Mouse (Mus musculus): Measurements from ENCODE around the gene Slc35a3. TPM values are rescaled to one million over a fixed set of nuclear protein-coding genes. Genes with fewer than 3 reads are reported as not detected.

Slc35a3 gene
- total RNA-seq, 2 experiments from 2014 or later: 13.3 to 13.6 TPM

- no peak for DNase-seq (ENCODE audit: extremely low spot score in 1 of 2, low spot score in 2 of 2)
- intact Hi-C loops (cut with DNase I): no loop called here
These were observed 60.6 kb downstream of the Slc35a3 start for GRCm38 (mm10) chr3:116652033-116652446.

- intact Hi-C loops (cut with DNase I): no loop called here
These were observed 61.9 kb downstream of the Slc35a3 start for GRCm38 (mm10) chr3:116650698-116651097.

GRCm38 (mm10) chr3:116648805-116649204 lies 63.8 kb downstream of the Slc35a3 start:
- intact Hi-C loops (cut with DNase I): no loop called here
- no peak for DNase-seq (ENCODE audit: extremely low spot score in 1 of 2, low spot score in 2 of 2)

More at GRCm38 (mm10) chr3:116650698-116651097, 61.9 kb downstream of the Slc35a3 start:
- no peak for DNase-seq (ENCODE audit: extremely low spot score in 1 of 2, low spot score in 2 of 2)

GRCm38 (mm10) chr3:116646387-116646786 lies 66.2 kb downstream of the Slc35a3 start:
- no peak for DNase-seq (ENCODE audit: extremely low spot score in 1 of 2, low spot score in 2 of 2)
- intact Hi-C loops (cut with DNase I): no loop called here

- intact Hi-C loops (cut with DNase I): no loop called here
These were observed 70.3 kb downstream of the Slc35a3 start for GRCm38 (mm10) chr3:116642373-116642772.

GRCm38 (mm10) chr3:116641811-116642371 lies 70.7 kb downstream of the Slc35a3 start:
- no peak for DNase-seq (ENCODE audit: extremely low spot score in 1 of 2, low spot score in 2 of 2)
- intact Hi-C loops (cut with DNase I): no loop called here

More at GRCm38 (mm10) chr3:116642373-116642772, 70.3 kb downstream of the Slc35a3 start:
- no peak for DNase-seq (ENCODE audit: extremely low spot score in 1 of 2, low spot score in 2 of 2)

GRCm38 (mm10) chr3:116640024-116640423 lies 72.6 kb downstream of the Slc35a3 start:
- no peak for DNase-seq (ENCODE audit: extremely low spot score in 1 of 2, low spot score in 2 of 2)
- intact Hi-C loops (cut with DNase I): no loop called here

GRCm38 (mm10) chr3:116638572-116638971 lies 74.1 kb downstream of the Slc35a3 start:
- intact Hi-C loops (cut with DNase I): loop anchor here (5.0 kb wide), 1 partner anchor 131 kb away; the partner anchor contains the start of gene Rtca

GRCm38 (mm10) chr3:116637693-116638476 lies 74.7 kb downstream of the Slc35a3 start:
- DNase-seq (ENCODE audit: extremely low spot score in 1 of 2, low spot score in 2 of 2): no peak
- intact Hi-C loops (cut with DNase I): loop anchor here (5.0 kb wide), 1 partner anchor 131 kb away; the partner anchor contains the start of gene Rtca

More at GRCm38 (mm10) chr3:116638572-116638971, 74.1 kb downstream of the Slc35a3 start:
- no peak for DNase-seq (ENCODE audit: extremely low spot score in 1 of 2, low spot score in 2 of 2)

GRCm38 (mm10) chr3:116635799-116636198 lies 76.8 kb downstream of the Slc35a3 start:
- intact Hi-C loops (cut with DNase I): loop anchor here (5.0 kb wide), 1 partner anchor 128 kb away; the partner anchor contains the start of gene Rtca
- no peak for DNase-seq (ENCODE audit: extremely low spot score in 1 of 2, low spot score in 2 of 2)

GRCm38 (mm10) chr3:116634853-116635252 lies 77.8 kb downstream of the Slc35a3 start:
- DNase-seq (ENCODE audit: extremely low spot score in 1 of 2, low spot score in 2 of 2): no peak
- intact Hi-C loops (cut with DNase I): loop anchor here (5.0 kb wide), 1 partner anchor 128 kb away; the partner anchor contains the start of gene Rtca

GRCm38 (mm10) chr3:116634091-116634490 lies 78.5 kb downstream of the Slc35a3 start:
- intact Hi-C loops (cut with DNase I): no loop called here
- no peak for DNase-seq (ENCODE audit: extremely low spot score in 1 of 2, low spot score in 2 of 2)

- intact Hi-C loops (cut with DNase I): no loop called here
These were observed 79.7 kb downstream of the Slc35a3 start for GRCm38 (mm10) chr3:116632971-116633370.

GRCm38 (mm10) chr3:116631459-116631858 lies 81.2 kb downstream of the Slc35a3 start:
- intact Hi-C loops (cut with DNase I): no loop called here

More at GRCm38 (mm10) chr3:116632971-116633370, 79.7 kb downstream of the Slc35a3 start:
- DNase-seq (ENCODE audit: extremely low spot score in 1 of 2, low spot score in 2 of 2): no peak

GRCm38 (mm10) chr3:116622641-116623040 lies 90.0 kb downstream of the Slc35a3 start:
- DNase-seq (ENCODE audit: extremely low spot score in 1 of 2, low spot score in 2 of 2): no peak
- intact Hi-C loops (cut with DNase I): no loop called here

More at GRCm38 (mm10) chr3:116631459-116631858, 81.2 kb downstream of the Slc35a3 start:
- DNase-seq (ENCODE audit: extremely low spot score in 1 of 2, low spot score in 2 of 2): no peak

GRCm38 (mm10) chr3:116620636-116621370 lies 91.8 kb downstream of the Slc35a3 start:
- no peak for DNase-seq (ENCODE audit: extremely low spot score in 1 of 2, low spot score in 2 of 2)
- intact Hi-C loops (cut with DNase I): no loop called here
